Mouse (Mus musculus): ENCODE measurements at regions not wholly inside any gene's neighbourhood (a gene's known extent, or its start where the extent isn't known, plus 50 kb on each side); places are given as distances from the start of the nearest gene placed in this dataset.

- DNase-seq (ENCODE audit: low read depth, low spot score): no peak
- Histone ChIP-seq H3K9ac (ENCODE audit: control insufficient read depth, low read depth, low read length, poor library complexity, severe bottlenecking) (no peak overlapping the region), H3K4me3 (ENCODE audit: control insufficient read depth in 1 of 2, insufficient read depth in 1 of 2, low read depth in 2 of 2, low read length in 2 of 2) (no peak overlapping the region), H3K79me2 (ENCODE audit: control insufficient read depth, insufficient read depth, low read length, poor library complexity) (no peaks in the 10 kb centered on the region), H3K4me1 (ENCODE audit: control insufficient read depth in 1 of 2, insufficient read depth in 2 of 2, low read length in 2 of 2) (no peaks in the 10 kb centered on the region), H3K27me3 (ENCODE audit: control insufficient read depth in 1 of 2, insufficient read depth in 2 of 2, low read length in 2 of 2) (no peaks in the 10 kb centered on the region), H3K9me3 (replicated peaks; ENCODE audit: insufficient read depth, low read length) (no peaks in the 10 kb centered on the region), H3K36me3 (ENCODE audit: control insufficient read depth in 1 of 2, insufficient read depth in 2 of 2, low read length in 2 of 2) (no peaks in the 10 kb centered on the region), H3K27ac (ENCODE audit: control insufficient read depth, low read depth, low read length) (no peak overlapping the region)
- TF ChIP-seq CTCF (IDR thresholded peaks at IDR 0.05 in 2 of 3, conservative IDR thresholded peaks at IDR 0.05 in 1 of 3; ENCODE audit: control insufficient read depth in 1 of 3, insufficient read depth in 1 of 3, low read depth in 2 of 3, low read length in 3 of 3, poor library complexity in 1 of 3, severe bottlenecking in 1 of 3) (no peak), TAL1 (IDR thresholded peaks at IDR 0.05; ENCODE audit: low read length) (no peak), MXI1 (IDR thresholded peaks at IDR 0.05; ENCODE audit: low read depth, low read length) (no peak), MAZ (IDR thresholded peaks at IDR 0.05; ENCODE audit: low read depth, low read length) (no peak), USF1 (IDR thresholded peaks at IDR 0.05; ENCODE audit: low read depth, low read length) (no peak), SIN3A (IDR thresholded peaks at IDR 0.05; ENCODE audit: low read length) (no peak), GATA1 (IDR thresholded peaks at IDR 0.05; ENCODE audit: low read depth, low read length) (no peak), ZMIZ1 (IDR thresholded peaks at IDR 0.05; ENCODE audit: low read depth, low read length) (no peak), E2F4 (IDR thresholded peaks at IDR 0.05; ENCODE audit: borderline replicate concordance, low read depth, low read length) (no peak), ZKSCAN1 (IDR thresholded peaks at IDR 0.05; ENCODE audit: low read depth, low read length) (no peak)
Observed at GRCm38 (mm10) chr2:160148516-160148915, 185.4 kb downstream of the Gm826 start.

- TF ChIP-seq MAFK (IDR thresholded peaks at IDR 0.05; ENCODE audit: borderline replicate concordance, low read depth, low read length) (no peak), USF1 (IDR thresholded peaks at IDR 0.05; ENCODE audit: low read depth, low read length) (no peak), JUND (IDR thresholded peaks at IDR 0.05; ENCODE audit: low read depth, low read length) (no peak), UBTF (IDR thresholded peaks at IDR 0.05; ENCODE audit: borderline replicate concordance, insufficient read depth, low read depth, low read length) (no peak), E2F4 (IDR thresholded peaks at IDR 0.05; ENCODE audit: borderline replicate concordance, low read depth, low read length) (no peak), CHD1 (IDR thresholded peaks at IDR 0.05; ENCODE audit: low read depth, low read length) (no peak), GATA1 (IDR thresholded peaks at IDR 0.05; ENCODE audit: low read depth, low read length) (no peak), GABPA (IDR thresholded peaks at IDR 0.05; ENCODE audit: low read depth, low read length) (no peak), TAL1 (IDR thresholded peaks at IDR 0.05; ENCODE audit: low read length) (no peak), NELFE (IDR thresholded peaks at IDR 0.05; ENCODE audit: low read depth, low read length) (no peak), SIN3A (IDR thresholded peaks at IDR 0.05; ENCODE audit: low read length) (no peak)
- H3K27ac ChIP-seq (ENCODE audit: control insufficient read depth, low read depth, low read length): no peak overlapping the region
- no peaks in the 10 kb centered on the region for H3K27me3 ChIP-seq (ENCODE audit: control insufficient read depth in 1 of 2, insufficient read depth in 2 of 2, low read length in 2 of 2)
- DNase-seq (ENCODE audit: low read depth, low spot score): no peak
- no peak overlapping the region for H3K9ac ChIP-seq (ENCODE audit: control insufficient read depth, low read depth, low read length, poor library complexity, severe bottlenecking)
- no peak overlapping the region for H3K4me3 ChIP-seq (ENCODE audit: control insufficient read depth in 1 of 2, insufficient read depth in 1 of 2, low read depth in 2 of 2, low read length in 2 of 2)
- H3K9me3 ChIP-seq (replicated peaks; ENCODE audit: insufficient read depth, low read length): no peaks in the 10 kb centered on the region
- H3K4me1 ChIP-seq (ENCODE audit: control insufficient read depth in 1 of 2, insufficient read depth in 2 of 2, low read length in 2 of 2): no peaks in the 10 kb centered on the region
- no peaks in the 10 kb centered on the region for H3K79me2 ChIP-seq (ENCODE audit: control insufficient read depth, insufficient read depth, low read length, poor library complexity)
- H3K36me3 ChIP-seq (ENCODE audit: control insufficient read depth in 1 of 2, insufficient read depth in 2 of 2, low read length in 2 of 2): no peaks in the 10 kb centered on the region
Observed at GRCm38 (mm10) chr2:160148031-160148430, 185.9 kb downstream of the Gm826 start.

Data from MEL (cell line).